Mouse (Mus musculus) liver, adult 2 months (tissue): ENCODE measurements around the gene Myocd.

Experiments used
- CTCF ChIP-seq: fragments of 200-500 bp; IDR thresholded peaks from 2 replicates; pipeline ENCODE4 v1.5.1; 2011; ENCODE audit warnings: low read depth, low read length, control low read depth
- POLR2A ChIP-seq: fragments of 200-500 bp; IDR thresholded peaks from 2 replicates; pipeline ENCODE4 v1.6.1; 2011; ENCODE audit warnings: low read length, control low read depth; ENCODE audit not compliant: insufficient read depth; ENCODE audit errors: extremely low read depth

DNA sequence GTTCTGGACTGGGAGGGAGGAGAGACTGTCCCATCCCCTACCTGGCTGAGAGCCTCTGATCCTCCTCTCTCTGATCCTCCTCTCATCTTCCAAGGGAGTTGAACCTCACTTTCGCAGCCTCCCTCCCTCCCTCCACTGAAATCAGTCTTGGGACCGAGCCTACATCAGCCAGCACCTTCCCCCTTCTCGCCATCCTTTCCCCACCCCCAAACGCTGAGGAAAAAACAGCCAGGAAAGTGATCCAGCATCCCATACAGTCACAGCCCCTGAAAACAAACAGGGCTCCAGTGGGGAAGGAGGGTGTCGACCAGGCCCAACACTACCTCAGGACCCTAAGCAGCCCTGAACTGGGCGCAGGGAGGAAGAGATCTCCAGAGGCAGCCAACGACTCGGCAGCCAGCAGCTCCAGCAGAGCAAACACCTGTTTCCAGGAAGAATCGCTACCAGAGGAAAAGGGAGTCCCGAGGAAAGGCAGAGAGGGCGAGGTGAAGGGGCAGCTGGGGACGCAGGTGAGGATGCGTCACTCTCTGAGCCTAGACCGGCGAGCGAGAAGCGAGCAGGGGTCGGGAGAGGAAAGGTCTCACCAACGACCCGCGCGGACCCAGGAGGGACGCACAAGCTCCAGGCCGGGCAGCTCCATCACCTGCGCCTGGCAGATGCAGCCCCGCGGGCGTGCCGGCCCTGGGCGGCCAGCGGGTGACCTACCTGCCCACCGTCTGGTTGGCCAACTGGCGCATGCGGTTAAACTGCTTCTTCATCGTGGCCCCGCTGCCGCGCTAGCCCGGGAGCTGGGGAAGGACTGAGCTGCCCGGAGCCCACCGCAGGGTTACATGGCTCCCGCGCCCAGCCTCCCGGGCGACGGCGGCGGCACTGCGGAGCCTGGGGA lies 107.7 kb downstream of the Myocd start:
- no peak for TF ChIP-seq CTCF
- no peak for TF ChIP-seq POLR2A
